Mouse (Mus musculus) CH12.LX (cell line): ENCODE measurements at regions not wholly inside any gene's neighbourhood (a gene's known extent, or its start where the extent isn't known, plus 50 kb on each side); places are given as distances from the start of the nearest gene placed in this dataset.

Experiments
- DNase-seq: peaks from one replicate; pipeline ENCODE4 v3.0.0-alpha.2; 2013; ENCODE audit errors: extremely low read depth
- H3K27ac ChIP-seq: 2 replicates; pipeline ENCODE4 v1.5.1; 2012; ENCODE audit warnings: low read depth, mild to moderate bottlenecking, control low read depth, moderate library complexity; ENCODE audit not compliant: insufficient read depth
- H3K27me3 ChIP-seq: replicated peaks from 2 replicates; pipeline ENCODE3; 2012; ENCODE audit warnings: inconsistent platforms
- H3K36me3 ChIP-seq, 2 experiments: replicated peaks in 1 of 2; 2 replicates each; pipeline versions ENCODE3 to v1.6.1; 2012; ENCODE audit warnings: inconsistent platforms in 1 of 2, low read length in 1 of 2, mild to moderate bottlenecking in 1 of 2, mixed read lengths in 1 of 2, moderate library complexity in 1 of 2; ENCODE audit not compliant: control insufficient read depth in 1 of 2, insufficient read depth in 1 of 2
- H3K4me1 ChIP-seq, 2 experiments: 2 replicates each; pipeline ENCODE4 v1.6.1; 2012; ENCODE audit warnings: inconsistent platforms in 1 of 2, moderate library complexity in 1 of 2; ENCODE audit not compliant: insufficient read depth in 2 of 2, control insufficient read depth in 1 of 2
- H3K4me2 ChIP-seq: 2 replicates; pipeline ENCODE4 v1.6.1; 2012; ENCODE audit warnings: low read depth, mild to moderate bottlenecking, control low read depth; ENCODE audit not compliant: poor library complexity, insufficient read depth, severe bottlenecking
- H3K4me3 ChIP-seq, 3 experiments: fragments of 150-350 bp in 1 of 3; sonication (generic) in 1 of 3; replicated peaks in 1 of 3; 2 replicates each; pipeline versions ENCODE3 to v1.5.1; 2011 to 2012; ENCODE audit warnings: low read depth in 2 of 3, low read length in 2 of 3, mild to moderate bottlenecking in 2 of 3, moderate library complexity in 2 of 3, control low read depth in 1 of 3, improper control_type of control experiment in 1 of 3, inconsistent platforms in 1 of 3, mixed read lengths in 1 of 3; ENCODE audit not compliant: poor library complexity in 1 of 3
- H3K79me2 ChIP-seq: replicated peaks from 2 replicates; pipeline ENCODE4 v1.6.1; 2012; ENCODE audit warnings: mild to moderate bottlenecking, moderate library complexity; ENCODE audit not compliant: control insufficient read depth, poor library complexity, insufficient read depth, severe bottlenecking; ENCODE audit errors: extremely low read depth
- H3K9ac ChIP-seq: 2 replicates; pipeline ENCODE4 v1.6.1; 2012; ENCODE audit warnings: low read depth, mild to moderate bottlenecking, control low read depth, moderate library complexity; ENCODE audit not compliant: insufficient read depth
- H3K9me3 ChIP-seq: replicated peaks from 2 replicates; pipeline ENCODE3; 2012; ENCODE audit warnings: low read length, inconsistent platforms, mixed read lengths
- CTCF ChIP-seq, 2 experiments: IDR thresholded peaks in 1 of 2; conservative IDR thresholded peaks in 1 of 2; 2 replicates each; pipeline ENCODE4 v1.5.1; 2011 to 2012; ENCODE audit warnings: low read depth in 2 of 2, low read length in 2 of 2, improper control_type of control experiment in 1 of 2, inconsistent platforms in 1 of 2, mild to moderate bottlenecking in 1 of 2, moderate library complexity in 1 of 2
- E2F4 ChIP-seq: IDR thresholded peaks from 2 replicates; pipeline ENCODE4 v1.6.1; 2011; ENCODE audit warnings: low read depth, low read length, improper control_type of control experiment; ENCODE audit not compliant: insufficient replicate concordance
- EP300 ChIP-seq: IDR thresholded peaks from 2 replicates; pipeline ENCODE4 v1.6.1; 2011; ENCODE audit warnings: low read length, improper control_type of control experiment
- GABPA ChIP-seq: IDR thresholded peaks from 2 replicates; pipeline ENCODE4 v1.6.1; 2012; ENCODE audit warnings: low read depth, low read length, improper control_type of control experiment, inconsistent platforms; ENCODE audit not compliant: insufficient replicate concordance
- JUN ChIP-seq: IDR thresholded peaks from 2 replicates; pipeline ENCODE4 v1.6.1; 2011; ENCODE audit warnings: low read depth, mild to moderate bottlenecking, low read length, improper control_type of control experiment, moderate library complexity; ENCODE audit not compliant: insufficient read depth
- JUND ChIP-seq: conservative IDR thresholded peaks from 2 replicates; pipeline ENCODE4 v1.6.1; 2011; ENCODE audit warnings: low read depth, low read length, improper control_type of control experiment
- MAX ChIP-seq: IDR thresholded peaks from 2 replicates; pipeline ENCODE4 v1.6.1; 2011; ENCODE audit warnings: low read length, improper control_type of control experiment
- MAZ ChIP-seq: IDR thresholded peaks from 2 replicates; pipeline ENCODE4 v1.6.1; 2012; ENCODE audit warnings: low read depth, mild to moderate bottlenecking, inconsistent platforms, low read length, improper control_type of control experiment, moderate library complexity
- MXI1 ChIP-seq: IDR thresholded peaks from 2 replicates; pipeline ENCODE4 v1.6.1; 2011; ENCODE audit warnings: mild to moderate bottlenecking, low read depth, low read length, improper control_type of control experiment
- NELFE ChIP-seq: IDR thresholded peaks from 2 replicates; pipeline ENCODE4 v1.6.1; 2011; ENCODE audit warnings: low read depth, low read length, improper control_type of control experiment
- NRF1 ChIP-seq: IDR thresholded peaks from 2 replicates; pipeline ENCODE4 v1.6.1; 2014; ENCODE audit warnings: low read depth, mild to moderate bottlenecking, inconsistent platforms, low read length, improper control_type of control experiment, moderate library complexity
- RAD21 ChIP-seq: IDR thresholded peaks from 2 replicates; pipeline ENCODE4 v1.6.1; 2011; ENCODE audit warnings: low read depth, mild to moderate bottlenecking, low read length, improper control_type of control experiment, moderate library complexity
- RCOR1 ChIP-seq: conservative IDR thresholded peaks from 2 replicates; pipeline ENCODE4 v1.6.1; 2012; ENCODE audit warnings: low read depth, mild to moderate bottlenecking, inconsistent platforms, low read length, improper control_type of control experiment
- TBP ChIP-seq: conservative IDR thresholded peaks from 2 replicates; pipeline ENCODE4 v1.6.1; 2011; ENCODE audit warnings: low read depth, low read length, improper control_type of control experiment
- TCF12 ChIP-seq: IDR thresholded peaks from 2 replicates; pipeline ENCODE4 v1.6.1; 2014; ENCODE audit warnings: low read depth, mild to moderate bottlenecking, inconsistent platforms, low read length, improper control_type of control experiment
- ZC3H11A ChIP-seq: IDR thresholded peaks from 2 replicates; pipeline ENCODE4 v1.6.1; 2012; ENCODE audit warnings: low read depth, mild to moderate bottlenecking, inconsistent platforms, low read length, improper control_type of control experiment
- ZKSCAN1 ChIP-seq: IDR thresholded peaks from 2 replicates; pipeline ENCODE4 v1.6.1; 2012; ENCODE audit warnings: low read depth, inconsistent platforms, low read length, improper control_type of control experiment, borderline replicate concordance
- dilution Hi-C: fragments of 300-500 bp; cut with MboI; formaldehyde crosslinking; loops from 2 replicates; pipeline ENCODE4 v1.14.3; 2020; ENCODE audit warnings: low sequenced_read_pairs; ENCODE audit not compliant: extremely low pct_unique_long_range_greater_than_20kb, extremely low pct_ligation_motif_present
- in situ Hi-C: fragments of 300-500 bp; cut with MboI; formaldehyde crosslinking; loops from 3 replicates; pipeline ENCODE4 v1.14.3; 2019; ENCODE audit warnings: low sequenced_read_pairs, low pct_ligation_motif_present, low pct_unique_long_range_greater_than_20kb, mixed read lengths

DNA sequence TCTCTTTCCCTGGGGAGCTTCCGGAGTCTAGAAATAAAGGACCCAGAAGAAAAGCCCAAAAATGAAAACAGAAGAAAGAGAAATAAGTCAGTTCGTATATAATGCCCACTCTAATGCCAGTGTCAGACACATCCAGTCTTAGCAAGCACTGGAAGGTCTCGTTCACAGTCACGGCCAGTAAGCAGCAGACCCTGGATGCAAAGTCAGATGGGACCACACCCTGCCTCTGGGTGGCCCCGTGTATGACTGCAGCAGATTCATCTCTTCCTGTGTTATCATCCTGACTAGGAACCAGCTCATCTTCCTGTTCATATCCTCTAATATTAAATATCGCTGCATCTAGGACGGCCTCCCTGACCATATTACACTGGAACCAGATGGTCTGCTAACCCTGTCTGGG, 50.9 kb upstream of the Csrp1 start:
- no peak for DNase-seq
- Histone ChIP-seq H3K4me1 (no peaks in the 10 kb centered on the region), H3K27ac (no peak overlapping the region), H3K36me3 (no peaks in the 10 kb centered on the region), H3K79me2 (no peaks in the 10 kb centered on the region), H3K9ac (no peak overlapping the region), H3K4me2 (no peak overlapping the region), H3K9me3 (no peaks in the 10 kb centered on the region), H3K27me3 (peaks cover 63% of the 10 kb centered on the region), H3K4me3 (no peak overlapping the region)
- in situ Hi-C loops (loop anchor here (10.0 to 25.0 kb wide), 3 partner anchors 54 to 507 kb away; partner anchors contain the start of genes Gpr37l1 and Ipo9), dilution Hi-C loops (no loop called here)
- TF ChIP-seq JUN (no peak), MAX (no peak), NELFE (no peak), RCOR1 (no peak), CTCF (conservative IDR thresholded peaks at IDR 0.05 in 1 of 2, IDR thresholded peaks at IDR 0.05 in 1 of 2; ENCODE audit: low read depth in 2 of 2, low read length in 2 of 2) (no peak), TCF12 (no peak), ZKSCAN1 (no peak), JUND (no peak)

DNA sequence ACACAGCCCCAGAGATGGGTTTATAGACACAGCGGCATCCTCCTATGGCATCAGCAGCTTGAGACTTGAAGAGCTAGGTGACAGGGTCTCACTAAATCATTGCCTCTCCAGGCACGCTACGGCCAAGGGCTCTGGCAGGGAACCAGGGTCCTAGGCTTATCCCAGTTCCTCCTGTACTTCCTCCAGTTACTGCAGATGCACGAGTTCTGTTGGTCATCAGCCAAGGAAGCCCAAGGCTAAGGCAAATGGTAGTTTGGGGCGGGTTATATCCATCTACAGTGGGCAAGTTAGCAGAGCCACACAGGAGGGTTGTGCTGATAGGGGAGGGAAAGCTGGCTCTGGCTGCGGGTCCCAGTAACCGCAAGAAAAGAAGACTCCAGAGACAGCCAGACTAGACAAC, 50.1 kb upstream of the Csrp1 start:
- dilution Hi-C loops: no loop called here

More for the DNA sequence above, 50.1 kb upstream of the Csrp1 start:
- peaks cover 67% of the 10 kb centered on the region for H3K27me3 ChIP-seq
- no peak overlapping the region for H3K9ac ChIP-seq
- H3K79me2 ChIP-seq: no peaks in the 10 kb centered on the region
- TF ChIP-seq NELFE (no peak), TBP (no peak), NRF1 (no peak), EP300 (no peak), ZC3H11A (no peak), E2F4 (no peak), GABPA (no peak), MAZ (no peak), JUND (no peak), MXI1 (no peak), RAD21 (no peak)
- no peak overlapping the region for H3K4me3 ChIP-seq
- no peaks in the 10 kb centered on the region for H3K36me3 ChIP-seq
- in situ Hi-C loops: loop anchor here (5.0 to 25.0 kb wide), 4 partner anchors 55 to 508 kb away; partner anchors contain the start of genes Gpr37l1 and Ipo9
- H3K9me3 ChIP-seq: no peaks in the 10 kb centered on the region
- H3K4me1 ChIP-seq: no peaks in the 10 kb centered on the region
- DNase-seq: no peak
- H3K4me2 ChIP-seq: no peak overlapping the region
- H3K27ac ChIP-seq: no peak overlapping the region
